Mouse (Mus musculus): ENCODE data around the gene Catsperz. TPM values are rescaled to one million over a fixed set of nuclear protein-coding genes. Genes with fewer than 3 reads are reported as not detected.
"Not testable (repeated sequence)": the region's sequence is repeated elsewhere in the genome, so short reads cannot be mapped to it uniquely, and the experiment has no call there.

Gene Catsperz
- polyA plus RNA-seq, 1 experiment from 2014 or later: 0.73 TPM

GRCm38 (mm10) chr19:6903031-6903430 is 22.1 kb downstream of the Catsperz start:
- H3K9ac ChIP-seq: no peak overlapping the region
- DNase-seq: no peak
- 83% methylated on average over 1 of the region's 1 CpGs for WGBS (ENCODE audit: insufficient replicate concordance)
- no peaks in the 10 kb centered on the region for H3K27me3 ChIP-seq
- no peak for ATAC-seq (ENCODE audit: low read depth)
- peaks cover 18% of the 10 kb centered on the region for H3K4me1 ChIP-seq (replicated peaks)
- H3K4me3 ChIP-seq (replicated peaks): no peak overlapping the region
- H3K36me3 ChIP-seq: peaks cover 22% of the 10 kb centered on the region
- H3K4me2 ChIP-seq: no peak overlapping the region
- H3K27ac ChIP-seq: no peak overlapping the region
- no peaks in the 10 kb centered on the region for H3K9me3 ChIP-seq (replicated peaks)

GRCm38 (mm10) chr19:6899641-6900040 is 25.5 kb downstream of the Catsperz start:
- Histone ChIP-seq H3K4me1 (replicated peaks) (no peaks in the 10 kb centered on the region), H3K36me3 (no peaks in the 10 kb centered on the region), H3K9me3 (replicated peaks) (no peaks in the 10 kb centered on the region), H3K4me3 (replicated peaks) (no peak overlapping the region), H3K4me2 (no peak overlapping the region), H3K9ac (no peak overlapping the region), H3K27ac (no peak overlapping the region), H3K27me3 (no peaks in the 10 kb centered on the region)
- DNase-seq (no peak), ATAC-seq (ENCODE audit: low read depth) (no peak)
- 70% methylated on average over 4 of the region's 4 CpGs for WGBS (ENCODE audit: insufficient replicate concordance)

DNA sequence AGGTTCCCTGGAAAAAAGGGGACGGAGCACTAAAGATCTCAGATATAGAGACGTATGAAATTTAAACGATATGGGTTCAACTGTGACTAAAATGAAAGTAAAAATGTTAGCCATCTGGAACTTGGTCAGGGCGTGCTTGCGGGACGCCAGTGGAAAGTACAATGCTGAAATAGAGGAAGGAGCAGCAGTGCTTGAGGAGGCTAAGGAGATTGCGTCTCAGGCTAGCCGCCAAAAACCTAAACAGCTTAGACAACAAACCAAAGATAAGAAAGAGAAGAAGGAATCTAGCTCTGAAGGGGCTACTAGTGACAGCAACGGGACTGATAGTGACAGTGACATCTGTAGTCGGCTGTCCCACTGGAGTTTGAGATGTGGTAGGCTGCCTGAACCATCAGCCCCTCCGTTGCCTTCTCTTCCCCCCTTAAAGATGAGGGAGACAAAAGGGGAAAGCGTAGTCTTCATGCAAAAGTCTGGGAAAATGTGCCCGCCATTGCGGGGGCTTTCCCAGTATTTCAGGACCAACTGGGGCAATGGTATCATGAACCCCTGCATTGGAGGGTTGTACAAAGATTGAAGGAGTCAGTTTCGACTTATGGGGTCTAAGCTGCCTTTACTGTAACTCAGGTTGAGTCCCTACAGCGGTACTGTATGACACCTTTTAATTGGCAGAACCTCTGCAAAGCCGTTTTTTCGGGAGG is 29.4 kb downstream of the Catsperz start:
- H3K4me2 ChIP-seq; DNase-seq; H3K9me3 ChIP-seq (replicated peaks); H3K4me3 ChIP-seq (replicated peaks); H3K36me3 ChIP-seq; H3K27ac ChIP-seq; H3K27me3 ChIP-seq; H3K9ac ChIP-seq; H3K4me1 ChIP-seq (replicated peaks); ATAC-seq (ENCODE audit: low read depth): not testable (repeated sequence)
- WGBS (ENCODE audit: insufficient replicate concordance): 64% methylated on average over 18 of the region's 18 CpGs

DNA sequence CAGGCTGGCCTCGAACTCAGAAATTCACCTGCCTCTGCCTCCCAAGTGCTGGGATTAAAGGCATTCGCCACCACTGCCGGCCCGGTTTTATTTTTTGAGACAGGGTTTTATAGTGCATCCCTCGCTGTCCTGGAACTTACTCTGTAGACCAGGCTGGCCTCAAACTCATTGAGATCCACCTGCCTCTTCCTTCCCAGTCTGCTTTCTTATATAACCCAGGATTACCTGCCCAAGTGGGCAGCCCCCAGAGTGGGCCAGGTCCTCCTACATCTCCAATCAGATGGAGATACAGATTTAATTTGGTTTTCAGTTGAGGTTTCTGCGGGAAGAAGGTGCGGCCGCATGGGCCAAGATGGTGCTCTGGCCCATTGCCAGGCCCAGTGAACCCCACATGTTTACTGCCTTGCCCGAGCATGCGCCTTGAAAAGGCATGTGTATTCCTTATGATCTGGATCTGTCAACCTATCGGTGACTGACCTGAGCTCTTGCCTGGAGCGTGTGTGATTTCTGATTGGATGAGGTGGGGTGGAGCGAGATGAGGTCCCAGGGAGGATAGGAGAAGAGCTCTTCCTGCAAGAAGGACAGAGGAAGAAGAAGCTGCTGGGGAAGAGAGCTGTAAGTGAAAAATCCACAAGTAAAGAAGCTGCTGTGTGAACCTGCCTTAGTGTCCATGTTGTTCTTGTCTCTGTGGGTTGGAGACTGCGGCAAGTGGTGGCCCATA is 31.3 kb downstream of the Catsperz start:
- ATAC-seq (ENCODE audit: low read depth): no peak
- no peak overlapping the region for H3K27ac ChIP-seq
- WGBS (ENCODE audit: insufficient replicate concordance): 78% methylated on average over 14 of the region's 14 CpGs
- H3K9me3 ChIP-seq (replicated peaks): no peaks in the 10 kb centered on the region
- H3K4me3 ChIP-seq (replicated peaks): no peak overlapping the region
- no peaks in the 10 kb centered on the region for H3K27me3 ChIP-seq
- no peak for DNase-seq
- H3K4me1 ChIP-seq (replicated peaks): no peaks in the 10 kb centered on the region
- no peak overlapping the region for H3K9ac ChIP-seq
- no peaks in the 10 kb centered on the region for H3K36me3 ChIP-seq
- H3K4me2 ChIP-seq: no peak overlapping the region

- H3K4me2 ChIP-seq: no peak overlapping the region
- no peaks in the 10 kb centered on the region for H3K4me1 ChIP-seq (replicated peaks)
- H3K9ac ChIP-seq: no peak overlapping the region
- no peak for ATAC-seq (ENCODE audit: low read depth)
- no peaks in the 10 kb centered on the region for H3K27me3 ChIP-seq
- WGBS (ENCODE audit: insufficient replicate concordance): 40% methylated on average over 4 of the region's 4 CpGs
- H3K36me3 ChIP-seq: no peaks in the 10 kb centered on the region
- no peak overlapping the region for H3K4me3 ChIP-seq (replicated peaks)
- no peaks in the 10 kb centered on the region for H3K9me3 ChIP-seq (replicated peaks)
- no peak overlapping the region for H3K27ac ChIP-seq
- no peak for DNase-seq
Observed at GRCm38 (mm10) chr19:6892512-6892911, 32.7 kb downstream of the Catsperz start.

DNA sequence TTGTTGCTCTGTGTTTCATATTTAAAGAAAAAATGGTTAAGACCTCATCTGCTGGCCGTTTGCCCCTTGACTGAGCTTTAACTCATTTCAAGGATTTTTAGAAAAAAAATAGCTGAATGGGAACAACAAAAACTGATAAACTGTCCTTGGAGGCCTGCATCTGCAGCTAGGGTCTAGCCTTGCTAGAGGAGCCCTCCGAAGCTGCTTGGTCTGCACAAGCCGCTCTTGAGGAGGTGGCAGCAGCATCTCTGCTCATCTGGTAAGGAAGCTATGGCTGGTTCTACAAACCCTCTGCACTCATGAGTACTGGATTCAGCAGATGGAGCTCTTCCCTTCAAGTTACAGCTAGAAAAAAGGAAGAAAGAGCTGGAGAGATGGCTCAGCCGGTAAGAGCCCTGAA is 47.2 kb downstream of the Catsperz start:
- no peak overlapping the region for H3K27ac ChIP-seq
- no peaks in the 10 kb centered on the region for H3K27me3 ChIP-seq
- no peak for ATAC-seq (ENCODE audit: low read depth)
- WGBS (ENCODE audit: insufficient replicate concordance): 66% methylated on average over 4 of the region's 4 CpGs
- H3K9me3 ChIP-seq (replicated peaks): no peaks in the 10 kb centered on the region
- no peak for DNase-seq
- H3K9ac ChIP-seq: no peak overlapping the region
- H3K4me1 ChIP-seq (replicated peaks): no peaks in the 10 kb centered on the region
- H3K4me2 ChIP-seq: no peak overlapping the region
- H3K4me3 ChIP-seq (replicated peaks): no peak overlapping the region
- no peaks in the 10 kb centered on the region for H3K36me3 ChIP-seq

- Histone ChIP-seq H3K9me3 (replicated peaks) (no peaks in the 10 kb centered on the region), H3K36me3 (no peaks in the 10 kb centered on the region), H3K4me1 (replicated peaks) (peaks cover 8% of the 10 kb centered on the region), H3K4me3 (replicated peaks) (no peak overlapping the region), H3K4me2 (no peak overlapping the region), H3K27ac (no peak overlapping the region), H3K9ac (no peak overlapping the region), H3K27me3 (no peaks in the 10 kb centered on the region)
- DNase-seq (no peak), ATAC-seq (ENCODE audit: low read depth) (no peak)
Observed at GRCm38 (mm10) chr19:6876799-6877198, 48.4 kb downstream of the Catsperz start.

DNA sequence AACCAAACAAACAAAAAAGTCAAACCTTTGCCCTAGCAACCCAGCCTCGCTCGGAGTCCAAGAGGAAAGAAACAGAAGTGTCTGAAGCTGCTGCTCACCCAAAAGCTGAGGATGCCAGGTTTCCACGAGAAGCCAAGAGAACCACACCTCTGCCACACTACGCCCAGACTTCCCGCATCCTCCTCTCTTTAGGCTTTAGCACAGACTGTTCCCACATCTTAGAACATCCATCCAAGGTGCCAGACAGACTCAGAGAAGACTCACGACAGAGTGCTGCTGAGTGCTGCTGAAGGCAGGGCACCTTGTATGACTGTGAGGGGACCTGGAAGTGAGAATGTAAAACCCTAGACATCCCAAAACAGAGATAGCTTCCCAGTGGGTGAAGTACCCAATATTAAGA is 49.3 kb downstream of the Catsperz start:
- DNase-seq (no peak), ATAC-seq (ENCODE audit: low read depth) (no peak)
- Histone ChIP-seq H3K9ac (no peak overlapping the region), H3K9me3 (replicated peaks) (no peaks in the 10 kb centered on the region), H3K4me1 (replicated peaks) (peaks cover 17% of the 10 kb centered on the region), H3K4me2 (no peak overlapping the region), H3K4me3 (replicated peaks) (no peak overlapping the region), H3K27ac (no peak overlapping the region), H3K27me3 (no peaks in the 10 kb centered on the region), H3K36me3 (no peaks in the 10 kb centered on the region)
- WGBS (ENCODE audit: insufficient replicate concordance): 62% methylated on average over 6 of the region's 6 CpGs

GRCm38 (mm10) chr19:6874257-6874656 is 50.9 kb downstream of the Catsperz start:
- no peaks in the 10 kb centered on the region for H3K27me3 ChIP-seq
- ATAC-seq (ENCODE audit: low read depth): no peak
- no peaks in the 10 kb centered on the region for H3K36me3 ChIP-seq
- H3K4me1 ChIP-seq (replicated peaks): peaks cover 29% of the 10 kb centered on the region
- no peak for DNase-seq
- 48% methylated on average over 1 of the region's 1 CpGs for WGBS (ENCODE audit: insufficient replicate concordance)
- no peak overlapping the region for H3K4me3 ChIP-seq (replicated peaks)
- H3K9me3 ChIP-seq (replicated peaks): no peaks in the 10 kb centered on the region
- H3K4me2 ChIP-seq: no peak overlapping the region
- H3K27ac ChIP-seq: no peak overlapping the region
- no peak overlapping the region for H3K9ac ChIP-seq

- ATAC-seq (ENCODE audit: low read depth): no peak
- Histone ChIP-seq H3K4me1 (replicated peaks) (peaks cover 32% of the 10 kb centered on the region), H3K4me3 (replicated peaks) (no peak overlapping the region), H3K9me3 (replicated peaks) (no peaks in the 10 kb centered on the region), H3K4me2 (no peak overlapping the region), H3K36me3 (no peaks in the 10 kb centered on the region), H3K27me3 (no peaks in the 10 kb centered on the region), H3K27ac (no peak overlapping the region), H3K9ac (no peak overlapping the region)
- no peak for DNase-seq
- 54% methylated on average over 3 of the region's 3 CpGs for WGBS (ENCODE audit: insufficient replicate concordance)
Observed at GRCm38 (mm10) chr19:6872701-6873100, 52.5 kb downstream of the Catsperz start.
